Mouse (Mus musculus): Measurements from ENCODE around the gene Gp1bb. TPM values are rescaled to one million over a fixed set of nuclear protein-coding genes. Genes with fewer than 3 reads are reported as not detected.

The Gp1bb gene
- polyA plus RNA-seq, 1 experiment from 2014 or later, result 1.6 TPM

- no peak for ATAC-seq (replicated peaks; ENCODE audit: low FRiP score)
- H3K27ac ChIP-seq, result no peak overlapping the region
- 71% methylated on average over 1 of the region's 1 CpGs for WGBS
These were observed 17.3 kb upstream of the Gp1bb start for GRCm38 (mm10) chr16:18639382-18639929.

GRCm38 (mm10) chr16:18638396-18638795 lies 16.2 kb upstream of the Gp1bb start:
- no peak overlapping the region for H3K9ac ChIP-seq
- H3K9me3 ChIP-seq (replicated peaks), result no peaks in the 10 kb centered on the region
- 54% methylated on average over 2 of the region's 2 CpGs for WGBS
- H3K36me3 ChIP-seq, result no peaks in the 10 kb centered on the region
- no peak for ATAC-seq (replicated peaks; ENCODE audit: low FRiP score)
- H3K27ac ChIP-seq, result no peak overlapping the region
- peaks cover 6% of the 10 kb centered on the region; the same call in 1 of the 2 replicates for H3K27me3 ChIP-seq
- no peak overlapping the region for H3K4me3 ChIP-seq (replicated peaks)
- peaks cover 4% of the 10 kb centered on the region; the same call in 1 of the 2 replicates for H3K4me1 ChIP-seq
- H3K4me2 ChIP-seq, result no peak overlapping the region

More at GRCm38 (mm10) chr16:18639382-18639929, 17.3 kb upstream of the Gp1bb start:
- Histone ChIP-seq H3K4me1 (peaks cover 4% of the 10 kb centered on the region; the same call in 1 of the 2 replicates), H3K27me3 (peaks cover 6% of the 10 kb centered on the region; the same call in 1 of the 2 replicates), H3K36me3 (no peaks in the 10 kb centered on the region), H3K9ac (no peak overlapping the region), H3K4me3 (replicated peaks) (no peak overlapping the region), H3K9me3 (replicated peaks) (no peaks in the 10 kb centered on the region), H3K4me2 (no peak overlapping the region)

GRCm38 (mm10) chr16:18636804-18637203 lies 14.6 kb upstream of the Gp1bb start:
- Histone ChIP-seq H3K9me3 (replicated peaks) (no peaks in the 10 kb centered on the region), H3K27me3 (peaks cover 6% of the 10 kb centered on the region; the same call in 1 of the 2 replicates), H3K4me3 (replicated peaks) (no peak overlapping the region), H3K4me1 (no peaks in the 10 kb centered on the region), H3K36me3 (no peaks in the 10 kb centered on the region), H3K27ac (no peak overlapping the region), H3K4me2 (no peak overlapping the region), H3K9ac (no peak overlapping the region)
- 43% methylated on average over 3 of the region's 3 CpGs for WGBS
- ATAC-seq (replicated peaks; ENCODE audit: low FRiP score), result peak; percentile 71

- no peaks in the 10 kb centered on the region for H3K9me3 ChIP-seq (replicated peaks)
- no peak overlapping the region for H3K27ac ChIP-seq
- ATAC-seq (replicated peaks; ENCODE audit: low FRiP score), result peak; percentile 42; the same call in 1 of the 2 replicates
- H3K4me2 ChIP-seq, result no peak overlapping the region
- no peaks in the 10 kb centered on the region for H3K4me1 ChIP-seq
- 61% methylated on average over 5 of the region's 5 CpGs for WGBS
- H3K27me3 ChIP-seq, result peaks cover 10% of the 10 kb centered on the region; the same call in 1 of the 2 replicates
- no peak overlapping the region for H3K4me3 ChIP-seq (replicated peaks)
- no peak overlapping the region for H3K9ac ChIP-seq
- no peaks in the 10 kb centered on the region for H3K36me3 ChIP-seq
These were observed 14.2 kb upstream of the Gp1bb start for GRCm38 (mm10) chr16:18636401-18636800.

GRCm38 (mm10) chr16:18633333-18633732 lies 11.1 kb upstream of the Gp1bb start:
- H3K27me3 ChIP-seq, result peaks cover 24% of the 10 kb centered on the region
- no peak overlapping the region for H3K4me2 ChIP-seq
- H3K4me1 ChIP-seq, result peaks cover 18% of the 10 kb centered on the region
- H3K9ac ChIP-seq, result no peak overlapping the region
- no peak overlapping the region for H3K4me3 ChIP-seq (replicated peaks)
- H3K9me3 ChIP-seq (replicated peaks), result no peaks in the 10 kb centered on the region
- H3K36me3 ChIP-seq, result no peaks in the 10 kb centered on the region
- 23% methylated on average over 1 of the region's 1 CpGs for WGBS
- no peak for ATAC-seq (replicated peaks; ENCODE audit: low FRiP score)
- no peak overlapping the region for H3K27ac ChIP-seq

GRCm38 (mm10) chr16:18632816-18633215 lies 10.6 kb upstream of the Gp1bb start:
- H3K27me3 ChIP-seq, result peaks cover 28% of the 10 kb centered on the region
- ATAC-seq (replicated peaks; ENCODE audit: low FRiP score), result no peak
- no peak overlapping the region for H3K9ac ChIP-seq
- H3K27ac ChIP-seq, result no peak overlapping the region
- no peaks in the 10 kb centered on the region for H3K36me3 ChIP-seq
- 65% methylated on average over 2 of the region's 2 CpGs for WGBS
- no peak overlapping the region for H3K4me2 ChIP-seq
- H3K4me1 ChIP-seq, result peaks cover 23% of the 10 kb centered on the region
- H3K9me3 ChIP-seq (replicated peaks), result no peaks in the 10 kb centered on the region
- no peak overlapping the region for H3K4me3 ChIP-seq (replicated peaks)

GRCm38 (mm10) chr16:18632059-18632458 lies 9.9 kb upstream of the Gp1bb start:
- Histone ChIP-seq H3K9ac (no peak overlapping the region), H3K27me3 (peaks cover 36% of the 10 kb centered on the region), H3K9me3 (replicated peaks) (no peaks in the 10 kb centered on the region), H3K4me3 (replicated peaks) (no peak overlapping the region), H3K27ac (no peak overlapping the region), H3K4me1 (peaks cover 29% of the 10 kb centered on the region), H3K36me3 (no peaks in the 10 kb centered on the region), H3K4me2 (no peak overlapping the region)
- WGBS, result 64% methylated on average over 3 of the region's 3 CpGs
- ATAC-seq (replicated peaks; ENCODE audit: low FRiP score), result no peak

- no peak overlapping the region for H3K4me3 ChIP-seq (replicated peaks)
- 61% methylated on average over 7 of the region's 7 CpGs for WGBS
- no peak overlapping the region for H3K4me2 ChIP-seq
- H3K4me1 ChIP-seq, result peaks cover 37% of the 10 kb centered on the region
- no peaks in the 10 kb centered on the region for H3K36me3 ChIP-seq
- ATAC-seq (replicated peaks; ENCODE audit: low FRiP score), result no peak
- H3K27ac ChIP-seq, result no peak overlapping the region
- H3K9ac ChIP-seq, result no peak overlapping the region
- no peaks in the 10 kb centered on the region for H3K9me3 ChIP-seq (replicated peaks)
- peaks cover 45% of the 10 kb centered on the region for H3K27me3 ChIP-seq
These were observed 8.9 kb upstream of the Gp1bb start for GRCm38 (mm10) chr16:18631141-18631540.

GRCm38 (mm10) chr16:18630291-18630690 lies 8.1 kb upstream of the Gp1bb start:
- H3K4me2 ChIP-seq, result peak overlapping the region; percentile 95
- no peaks in the 10 kb centered on the region for H3K36me3 ChIP-seq
- no peaks in the 10 kb centered on the region for H3K9me3 ChIP-seq (replicated peaks)
- H3K4me1 ChIP-seq, result peaks cover 45% of the 10 kb centered on the region
- WGBS, result 55% methylated on average over 5 of the region's 5 CpGs
- H3K27me3 ChIP-seq, result peaks cover 53% of the 10 kb centered on the region
- 0 out of 2 replicates have a peak overlapping the region, but pooled peaks have one; percentile 4 for H3K27ac ChIP-seq
- peak overlapping the region; percentile 74 for H3K4me3 ChIP-seq (replicated peaks)
- H3K9ac ChIP-seq, result peak overlapping the region; percentile 68
- ATAC-seq (replicated peaks; ENCODE audit: low FRiP score), result no peak

- under 1% methylated on average over 88 of the region's 93 CpGs for WGBS
- H3K27ac ChIP-seq, result 0 out of 2 replicates have a peak within 1 kb of the TSS, but pooled peaks have one; percentile 42
- H3K36me3 ChIP-seq, result no peaks in the 10 kb centered on the region
- peaks cover 60% of the 10 kb centered on the region for H3K27me3 ChIP-seq
- H3K9ac ChIP-seq, result peak within 1 kb of the TSS; percentile 68
- no peaks in the 10 kb centered on the region for H3K9me3 ChIP-seq (replicated peaks)
- peak within 1 kb of the TSS; percentile 74 for H3K4me3 ChIP-seq (replicated peaks)
- peak within 1 kb of the TSS; percentile 95 for H3K4me2 ChIP-seq
- peaks cover 45% of the 10 kb centered on the region for H3K4me1 ChIP-seq
- peak; percentile 62 for ATAC-seq (replicated peaks; ENCODE audit: low FRiP score)
These were observed 7.4 kb upstream of the Gp1bb start, which contains the start of gene Sept5 for GRCm38 (mm10) chr16:18629390-18630231. TSS of gene Sept5 (minus strand) at chr16:18629954.

GRCm38 (mm10) chr16:18628948-18629340 lies 6.7 kb upstream of the Gp1bb start:
- peak overlapping the region; percentile 74 for H3K4me3 ChIP-seq (replicated peaks)
- H3K4me1 ChIP-seq, result peaks cover 45% of the 10 kb centered on the region
- no peak for ATAC-seq (replicated peaks; ENCODE audit: low FRiP score)
- WGBS, result 34% methylated on average over 2 of the region's 2 CpGs
- H3K9ac ChIP-seq, result peak overlapping the region; percentile 68
- H3K36me3 ChIP-seq, result 0 out of 2 replicates have a peak, but pooled peaks cover 2% of the 10 kb centered on the region
- peak overlapping the region; percentile 95 for H3K4me2 ChIP-seq
- H3K27ac ChIP-seq, result no peak overlapping the region
- H3K27me3 ChIP-seq, result peaks cover 67% of the 10 kb centered on the region
- H3K9me3 ChIP-seq (replicated peaks), result no peaks in the 10 kb centered on the region
